Mouse (Mus musculus) heart, adult 8-10 months (tissue): ENCODE results near the gene Cyp4a12b. TPM values are rescaled to one million over a fixed set of nuclear protein-coding genes. Genes with fewer than 3 reads are reported as not detected.
"Not testable (repeated sequence)": the region's sequence is repeated elsewhere in the genome, so short reads cannot be mapped to it uniquely, and the experiment has no call there.

Experiments
- DNase-seq: peaks from one replicate; pipeline ENCODE4 v3.0.0; 2022; ENCODE audit warnings: low spot score
- total RNA-seq, 4 experiments: library from RNA; stranded (reverse); gene quantifications; 2 replicates each; pipeline ENCODE4 v1.2.4; 2022

Gene Cyp4a12b
- under 1 TPM in 1 of 4 experiments, not detected in 3; 0.14 TPM for total RNA-seq

GRCm38 (mm10) chr4:115411324-115411723, at the start of gene Cyp4a12b:
Gene Cyp4a12b, plus strand, starts transcription at chr4:115411624.
- DNase-seq, result not testable (repeated sequence)

- DNase-seq, result not testable (repeated sequence)
These were observed 45.8 kb upstream of the Cyp4a12b start for GRCm38 (mm10) chr4:115365624-115366023.

GRCm38 (mm10) chr4:115368067-115368466, 43.4 kb upstream of the Cyp4a12b start:
- DNase-seq, result not testable (repeated sequence)

GRCm38 (mm10) chr4:115396256-115396655, 15.2 kb upstream of the Cyp4a12b start:
- DNase-seq, result not testable (repeated sequence)

GRCm38 (mm10) chr4:115396950-115397349, 14.5 kb upstream of the Cyp4a12b start:
- not testable (repeated sequence) for DNase-seq

- DNase-seq, result no peak
These were observed 39.2 kb downstream of the Cyp4a12b start for GRCm38 (mm10) chr4:115450577-115451137.

GRCm38 (mm10) chr4:115452304-115452703, 40.9 kb downstream of the Cyp4a12b start, which contains the start of gene Cyp4a30b:
Gene Cyp4a30b, plus strand, starts transcription at chr4:115452604.
- no peak for DNase-seq

GRCm38 (mm10) chr4:115473585-115473984, 62.2 kb downstream of the Cyp4a12b start:
- not testable (repeated sequence) for DNase-seq

GRCm38 (mm10) chr4:115476051-115476450, 64.6 kb downstream of the Cyp4a12b start:
- DNase-seq, result peak; percentile 53

GRCm38 (mm10) chr4:115481006-115481652, 69.7 kb downstream of the Cyp4a12b start:
- no peak for DNase-seq

Other genes with a start within 250 kb of the Cyp4a12b start
- not detected for gene Cyp4a29, start 169.5 kb upstream of the Cyp4a12b start, total RNA-seq
- gene Cyp4a12a, start 112.6 kb upstream of the Cyp4a12b start, total RNA-seq, result not detected
- gene Cyp4a30b, start 41.0 kb downstream of the Cyp4a12b start, total RNA-seq, result not detected
- not detected for gene Cyp4a14, start 84.5 kb downstream of the Cyp4a12b start, total RNA-seq
- under 1 TPM in 3 of 4 experiments, not detected in 1; 0.12 to 0.22 (median 0.19) TPM for gene Cyp4a10, start 106.6 kb downstream of the Cyp4a12b start, total RNA-seq
- not detected for gene Cyp4a31, start 152.0 kb downstream of the Cyp4a12b start, total RNA-seq
- gene Cyp4a32, start 189.3 kb downstream of the Cyp4a12b start, total RNA-seq, result not detected
- 10 to 100 TPM; 26.4 to 38.4 (median 34.4) TPM for gene Cyp4b1, start 236.1 kb downstream of the Cyp4a12b start, total RNA-seq